In genomic region chr4:129507434-129508236, GRCm38 (mm10) we compare ENCODE assay signal across 21 mouse cellular contexts. TPM values are rescaled to one million over a fixed set of nuclear protein-coding genes. Genes with fewer than 3 reads are reported as not detected.
DNase-seq lines count a peak whose midpoint lies in the region; ATAC-seq and TF ChIP-seq lines count a peak whose summit lies in the region.
"Had no signal": no experiment of that assay in that cellular context is flagged by ENCODE, and none has a peak within 500 bp of the region (broad histone marks: within the 10 kb centered on the region; RNA-seq: fewer than 3 reads in every experiment).

No protein-coding gene starts in this region.

- no peaks in the 10 kb centered on the region for H3K79me2 ChIP-seq in MEL (ENCODE audit: control insufficient read depth, insufficient read depth, low read length, poor library complexity)

- 50% methylated on average over 9 of the region's 10 CpGs for WGBS in liver, postnatal 0 days (ENCODE audit: insufficient replicate concordance)
- 52% methylated on average over 9 of the region's 10 CpGs for WGBS in liver, embryonic 11.5 days

- no peaks in the 10 kb centered on the region for H3K36me3 ChIP-seq in liver, postnatal 0 days (replicated peaks; ENCODE audit: insufficient read depth, low read length)
- H3K36me3 ChIP-seq in liver, embryonic 11.5 days (ENCODE audit: control insufficient read depth, insufficient read depth, low read length): no peaks in the 10 kb centered on the region
- H3K36me3 ChIP-seq in MEL (ENCODE audit: control insufficient read depth in 1 of 2, insufficient read depth in 2 of 2, low read length in 2 of 2): no peaks in the 10 kb centered on the region
- no peaks in the 10 kb centered on the region for H3K36me3 ChIP-seq in splenic B cell, adult 2 months (ENCODE audit: control insufficient read depth, insufficient read depth, low read length, poor library complexity, severe bottlenecking)
- H3K36me3 ChIP-seq: hindbrain, embryonic 15.5 days; neural tube, embryonic 15.5 days had no signal

- no peak for TF ChIP-seq CTCF in liver, postnatal 0 days (IDR thresholded peaks at IDR 0.05; ENCODE audit: low read depth)
- no peak for TF ChIP-seq CTCF in MEL (IDR thresholded peaks at IDR 0.05 in 2 of 3, conservative IDR thresholded peaks at IDR 0.05 in 1 of 3; ENCODE audit: control insufficient read depth in 1 of 3, insufficient read depth in 1 of 3, low read depth in 2 of 3, low read length in 3 of 3, poor library complexity in 1 of 3, severe bottlenecking in 1 of 3)

- no peak for DNase-seq in liver, postnatal 0 days
- no peak for DNase-seq in liver, embryonic 11.5 days (ENCODE audit: low spot score)
- DNase-seq in MEL (ENCODE audit: low read depth, low spot score): peak; percentile 34
- peak; percentile 81 for DNase-seq in induced T-regulatory cell, adult 2 months (ENCODE audit: low read depth)
- peak; percentile 68 for DNase-seq in splenic B cell, adult 2 months (ENCODE audit: low read depth, low spot score)
- DNase-seq in cerebellum, adult 8-10 months: no peak
- no peak for DNase-seq in thymus, postnatal 36 days
- DNase-seq: adrenal gland, adult 8-10 months; cerebellum, adult 18-20 months; kidney, adult 18-20 months; kidney, postnatal 25 days; lung, adult 18-20 months; retina, postnatal 1 day; spleen, adult 18-20 months had no signal

- no peak for TF ChIP-seq POLR2A in MEL (IDR thresholded peaks at IDR 0.05; ENCODE audit: control insufficient read depth in 1 of 2, insufficient read depth in 1 of 2, low read depth in 1 of 2, low read length in 2 of 2, poor library complexity in 1 of 2)

- H3K9ac ChIP-seq in liver, postnatal 0 days (replicated peaks): no peak overlapping the region; the same call in 1 of the 2 replicates
- no peak overlapping the region for H3K9ac ChIP-seq in liver, embryonic 11.5 days (ENCODE audit: low read depth, low read length)
- peak overlapping the region; percentile 46; the same call in 1 of the 2 replicates for H3K9ac ChIP-seq in MEL (ENCODE audit: control insufficient read depth, low read depth, low read length, poor library complexity, severe bottlenecking)
- H3K9ac ChIP-seq: hindbrain, embryonic 15.5 days; neural tube, embryonic 15.5 days had no signal

- H3K4me3 ChIP-seq in liver, postnatal 0 days (ENCODE audit: low read depth, low read length): no peak overlapping the region
- no peak overlapping the region for H3K4me3 ChIP-seq in liver, embryonic 11.5 days (ENCODE audit: low read depth, low read length)
- peak overlapping the region; percentile 35 to 37; a peak in 3 of 4 replicates for H3K4me3 ChIP-seq in MEL (ENCODE audit: control insufficient read depth in 1 of 2, insufficient read depth in 1 of 2, low read depth in 2 of 2, low read length in 2 of 2)
- H3K4me3 ChIP-seq: hindbrain, embryonic 15.5 days; neural tube, embryonic 15.5 days had no signal

- H3K27me3 ChIP-seq in liver, postnatal 0 days (ENCODE audit: insufficient read depth, low read length): no peaks in the 10 kb centered on the region
- no peaks in the 10 kb centered on the region for H3K27me3 ChIP-seq in liver, embryonic 11.5 days (replicated peaks; ENCODE audit: control insufficient read depth, insufficient read depth, low read length)
- H3K27me3 ChIP-seq in MEL (ENCODE audit: control insufficient read depth in 1 of 2, insufficient read depth in 2 of 2, low read length in 2 of 2): no peaks in the 10 kb centered on the region
- H3K27me3 ChIP-seq in splenic B cell, adult 2 months (ENCODE audit: control insufficient read depth, insufficient read depth, low read length, poor library complexity, severe bottlenecking): no peaks in the 10 kb centered on the region
- H3K27me3 ChIP-seq: hindbrain, embryonic 15.5 days; neural tube, embryonic 15.5 days had no signal

- no peak overlapping the region for H3K27ac ChIP-seq in liver, postnatal 0 days (ENCODE audit: low read depth)
- H3K27ac ChIP-seq in liver, embryonic 11.5 days (ENCODE audit: low read depth, low read length): no peak overlapping the region
- H3K27ac ChIP-seq in MEL (ENCODE audit: control insufficient read depth, low read depth, low read length): no peak overlapping the region
- H3K27ac ChIP-seq: hindbrain, embryonic 15.5 days; macrophage; neural tube, embryonic 15.5 days had no signal

- no peak for ATAC-seq in liver, postnatal 0 days
- ATAC-seq in liver, embryonic 11.5 days (replicated peaks; ENCODE audit: low FRiP score): no peak

- H3K4me1 ChIP-seq in liver, postnatal 0 days (ENCODE audit: insufficient read depth): peaks cover 22% of the 10 kb centered on the region
- peaks cover 17% of the 10 kb centered on the region for H3K4me1 ChIP-seq in liver, embryonic 11.5 days (replicated peaks; ENCODE audit: control insufficient read depth, insufficient read depth, low read length)
- H3K4me1 ChIP-seq in MEL (ENCODE audit: control insufficient read depth in 1 of 2, insufficient read depth in 2 of 2, low read length in 2 of 2): peaks cover 0 to 11% of the 10 kb centered on the region in 2 experiments; a peak in 2 of 4 replicates

- no peak for TF ChIP-seq EP300 in liver, postnatal 0 days (IDR thresholded peaks at IDR 0.05; ENCODE audit: low read depth)
- no peak for TF ChIP-seq EP300 in MEL (IDR thresholded peaks at IDR 0.05; ENCODE audit: low read depth in 1 of 2, low read length in 2 of 2)

- H3K9me3 ChIP-seq in liver, postnatal 0 days (ENCODE audit: low read length): no peaks in the 10 kb centered on the region
- no peaks in the 10 kb centered on the region for H3K9me3 ChIP-seq in liver, embryonic 11.5 days (ENCODE audit: control insufficient read depth, low read length)
- H3K9me3 ChIP-seq in MEL (replicated peaks; ENCODE audit: insufficient read depth, low read length): no peaks in the 10 kb centered on the region
- H3K9me3 ChIP-seq: hindbrain, embryonic 15.5 days; neural tube, embryonic 15.5 days had no signal

- H3K4me2 ChIP-seq in liver, postnatal 0 days (ENCODE audit: low read depth, low read length): 0 out of 2 replicates have a peak overlapping the region, but pooled peaks have one; percentile 7
- H3K4me2 ChIP-seq in liver, embryonic 11.5 days: no peak overlapping the region
- H3K4me2 ChIP-seq: hindbrain, embryonic 15.5 days; neural tube, embryonic 15.5 days had no signal

- no peak for TF ChIP-seq RAD21 in MEL (IDR thresholded peaks at IDR 0.05; ENCODE audit: low read depth, low read length)

TF ChIP-seq in MEL, 35 proteins besides CTCF, POLR2A, EP300 and RAD21:
- TF ChIP-seq USF2 (IDR thresholded peaks at IDR 0.05; ENCODE audit: borderline replicate concordance in 1 of 2, insufficient read depth in 1 of 2, low read depth in 1 of 2, low read length in 2 of 2): no peak
- no peak for TF ChIP-seq ZMIZ1 (IDR thresholded peaks at IDR 0.05; ENCODE audit: low read depth, low read length)
- TF ChIP-seq SIN3A (IDR thresholded peaks at IDR 0.05; ENCODE audit: low read length): no peak
- TF ChIP-seq MAZ (IDR thresholded peaks at IDR 0.05; ENCODE audit: low read depth, low read length): no peak
- TF ChIP-seq USF1 (IDR thresholded peaks at IDR 0.05; ENCODE audit: low read depth, low read length): no peak
- no peak for TF ChIP-seq NELFE (IDR thresholded peaks at IDR 0.05; ENCODE audit: low read depth, low read length)
- no peak for TF ChIP-seq MXI1 (IDR thresholded peaks at IDR 0.05; ENCODE audit: low read depth, low read length)
- no peak for TF ChIP-seq ZC3H11A (IDR thresholded peaks at IDR 0.05; ENCODE audit: low read depth, low read length)
- no peak for TF ChIP-seq JUND (IDR thresholded peaks at IDR 0.05; ENCODE audit: low read depth, low read length)
- no peak for TF ChIP-seq GABPA (IDR thresholded peaks at IDR 0.05; ENCODE audit: low read depth, low read length)
- TF ChIP-seq SMC3 (IDR thresholded peaks at IDR 0.05; ENCODE audit: low read depth, low read length): no peak
- TF ChIP-seq MAFK (IDR thresholded peaks at IDR 0.05; ENCODE audit: borderline replicate concordance, low read depth, low read length): no peak
- TF ChIP-seq CHD1 (IDR thresholded peaks at IDR 0.05; ENCODE audit: low read depth, low read length): no peak
- no peak for TF ChIP-seq CHD2 (IDR thresholded peaks at IDR 0.05; ENCODE audit: low read length)

RNA-seq across cellular contexts. Expression of gene Marcksl1, which starts 5.7 kb away (rescaled TPM):
- polyA plus RNA-seq in liver, postnatal 0 days (2015; fragmentation: Nextera tagmentation; extraction: Ambion mirVana): 42.7 and 46.9 TPM in 2 replicates
- polyA plus RNA-seq in liver, embryonic 11.5 days (2014; fragmentation: Nextera tagmentation; extraction: Ambion mirVana): 388 and 395 TPM in 2 replicates
- 25.3 and 26.9 TPM in 2 replicates for total RNA-seq in MEL (2012; rRNA removed)
- polyA plus RNA-seq in MEL (2012; ENCODE audit: insufficient read depth in 1 of 2, insufficient read length in 2 of 2, low read depth in 1 of 2, low replicate concordance in 2 of 2, missing spikeins in 1 of 2): 10 to 100 TPM in 1 of 2 experiments, not detected in 1; 62.7 TPM

RNA-seq across cellular contexts. Expression of gene Fam229a, which starts 16.6 kb away (rescaled TPM):
- polyA plus RNA-seq in liver, postnatal 0 days (2015; fragmentation: Nextera tagmentation; extraction: Ambion mirVana): 0.41 and 0.88 TPM in 2 replicates
- not detected in 2 replicates for polyA plus RNA-seq in liver, embryonic 11.5 days (2014; fragmentation: Nextera tagmentation; extraction: Ambion mirVana)
- not detected in 2 replicates for total RNA-seq in MEL (2012; rRNA removed)
- not detected for polyA plus RNA-seq in MEL (2012; ENCODE audit: insufficient read depth in 1 of 2, insufficient read length in 2 of 2, low read depth in 1 of 2, low replicate concordance in 2 of 2, missing spikeins in 1 of 2)
- polyA plus RNA-seq: embryonic facial prominence, embryonic 14.5 days; forebrain, embryonic 11.5 days; limb, embryonic 14.5 days; macrophage had no signal

RNA-seq across cellular contexts. Expression of gene Tssk3, which starts 16.8 kb away (rescaled TPM):
- 0.11 and 0.14 TPM in 2 replicates for polyA plus RNA-seq in liver, postnatal 0 days (2015; fragmentation: Nextera tagmentation; extraction: Ambion mirVana)
- not detected in 2 replicates for polyA plus RNA-seq in liver, embryonic 11.5 days (2014; fragmentation: Nextera tagmentation; extraction: Ambion mirVana)
- total RNA-seq in MEL (2012; rRNA removed): not detected in 2 replicates
- not detected for polyA plus RNA-seq in MEL (2012; ENCODE audit: insufficient read depth in 1 of 2, insufficient read length in 2 of 2, low read depth in 1 of 2, low replicate concordance in 2 of 2, missing spikeins in 1 of 2)
- total RNA-seq: adrenal gland, adult 8-10 months had no signal
- polyA plus RNA-seq: embryonic facial prominence, embryonic 14.5 days; forebrain, embryonic 11.5 days; limb, embryonic 14.5 days; macrophage; urinary bladder, adult 2 months had no signal

RNA-seq across cellular contexts. Expression of gene Hdac1, which starts 34.9 kb away (rescaled TPM):
- 54.9 and 59.0 TPM in 2 replicates for polyA plus RNA-seq in liver, postnatal 0 days (2015; fragmentation: Nextera tagmentation; extraction: Ambion mirVana)
- polyA plus RNA-seq in liver, embryonic 11.5 days (2014; fragmentation: Nextera tagmentation; extraction: Ambion mirVana): 215 and 223 TPM in 2 replicates
- 38.9 and 47.9 TPM in 2 replicates for total RNA-seq in MEL (2012; rRNA removed)
- polyA plus RNA-seq in MEL (2012; ENCODE audit: insufficient read depth in 1 of 2, insufficient read length in 2 of 2, low read depth in 1 of 2, low replicate concordance in 2 of 2, missing spikeins in 1 of 2): 100 to 1,000 TPM; 108 to 185 TPM

RNA-seq across cellular contexts. Expression of gene Bsdc1, which starts 46.3 kb away (rescaled TPM):
- polyA plus RNA-seq in liver, postnatal 0 days (2015; fragmentation: Nextera tagmentation; extraction: Ambion mirVana): 37.4 and 40.7 TPM in 2 replicates
- polyA plus RNA-seq in liver, embryonic 11.5 days (2014; fragmentation: Nextera tagmentation; extraction: Ambion mirVana): 21.6 and 22.5 TPM in 2 replicates
- 14.1 TPM in 2 replicates for total RNA-seq in MEL (2012; rRNA removed)
- 10 to 100 TPM in 1 of 2 experiments, not detected in 1; 19.2 TPM for polyA plus RNA-seq in MEL (2012; ENCODE audit: insufficient read depth in 1 of 2, insufficient read length in 2 of 2, low read depth in 1 of 2, low replicate concordance in 2 of 2, missing spikeins in 1 of 2)

Comparison
In these comparisons a context has a peak if more than half of its experiments do, and no peak if none do; other contexts are left out.
1. DNase-seq: peak in MEL (single experiment), induced T-regulatory cell, adult 2 months (single experiment) and splenic B cell, adult 2 months (single experiment); none in liver, postnatal 0 days (single experiment), liver, embryonic 11.5 days (single experiment), cerebellum, adult 8-10 months (single experiment) and thymus, postnatal 36 days (0 of 2).
2. H3K4me3 ChIP-seq: peak in MEL (2 of 2); none in liver, postnatal 0 days (single experiment) and liver, embryonic 11.5 days (single experiment).